Mouse (Mus musculus) retina, postnatal 1 day (tissue): Measurements from ENCODE around the gene Zfp1.

Experiments
- DNase-seq: peaks from one replicate; pipeline ENCODE4 v3.0.0-alpha.2; 2012

Zfp1 gene

GRCm38 (mm10) chr8:111678848-111679247, 35.6 kb downstream of the Zfp1 start:
- no peak for DNase-seq

DNA sequence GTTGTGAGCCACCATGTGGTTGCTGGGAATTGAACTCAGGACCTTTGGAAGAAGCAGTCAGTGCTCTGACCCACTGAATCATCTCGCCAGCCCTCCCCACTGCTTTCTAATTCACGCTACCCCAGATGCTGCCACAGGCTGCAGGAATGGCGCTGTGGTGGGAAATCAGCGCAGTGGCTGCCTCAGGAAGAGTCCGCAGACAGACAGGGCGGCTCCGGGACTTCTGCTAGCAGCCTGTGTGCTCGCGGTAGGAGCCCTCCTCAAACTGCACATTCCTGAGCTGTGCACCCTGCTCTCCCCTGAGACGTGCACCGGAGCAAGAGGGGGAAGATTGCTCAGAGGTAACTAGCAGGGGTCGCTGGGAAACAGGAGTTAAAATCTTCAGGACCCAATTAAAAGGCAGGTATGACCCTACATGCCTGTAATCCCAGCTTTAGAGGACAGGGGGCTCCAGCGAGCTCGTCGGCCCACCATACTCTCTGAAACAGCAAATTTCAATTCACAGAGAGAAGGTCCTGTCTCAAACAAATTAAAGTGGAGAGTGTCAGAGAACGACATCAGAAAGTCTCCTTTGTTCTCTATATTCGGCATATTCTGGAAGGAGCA, 37.3 kb downstream of the Zfp1 start:
- peak; percentile 53 for DNase-seq

DNA sequence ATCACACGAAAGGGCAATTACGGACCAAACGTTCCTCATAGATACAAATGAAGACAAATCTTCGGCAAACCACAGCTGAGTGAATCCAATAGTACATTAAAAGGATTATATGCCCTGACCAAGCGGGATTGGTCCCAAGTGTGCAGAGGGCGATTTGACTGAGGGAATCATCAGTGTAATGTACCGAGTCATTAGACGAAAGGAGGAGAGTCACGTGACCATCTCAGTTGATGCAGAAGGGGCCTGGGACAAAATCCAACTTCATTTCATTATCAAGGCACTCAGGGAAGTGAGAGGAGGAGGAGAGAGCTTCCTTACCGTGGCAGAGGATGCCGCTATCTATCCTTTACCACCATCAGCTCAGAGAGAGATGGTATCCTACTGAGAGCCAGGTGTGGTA, 38.0 kb downstream of the Zfp1 start:
- no peak for DNase-seq

DNA sequence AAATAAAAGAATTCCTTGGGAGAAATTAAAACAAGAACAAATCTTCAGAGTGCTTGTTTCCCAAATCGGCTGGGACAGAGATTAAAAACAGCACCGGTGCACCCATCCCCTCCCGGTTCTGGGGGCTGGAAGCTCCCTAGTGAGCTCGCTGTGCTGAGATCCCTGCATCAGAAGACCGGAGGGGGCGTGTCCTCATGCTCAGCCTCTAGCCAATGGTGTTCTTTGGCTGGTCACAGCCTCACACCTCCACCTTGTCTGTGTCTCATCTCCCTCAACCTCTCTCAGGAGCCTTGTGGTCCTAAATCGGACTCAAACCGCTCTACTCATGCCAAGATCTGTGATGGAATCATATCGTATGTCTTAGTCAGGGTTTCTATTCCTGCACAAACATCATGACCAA, 39.3 kb downstream of the Zfp1 start:
- DNase-seq: no peak

GRCm38 (mm10) chr8:111686881-111687280, 43.7 kb downstream of the Zfp1 start:
- no peak for DNase-seq

DNA sequence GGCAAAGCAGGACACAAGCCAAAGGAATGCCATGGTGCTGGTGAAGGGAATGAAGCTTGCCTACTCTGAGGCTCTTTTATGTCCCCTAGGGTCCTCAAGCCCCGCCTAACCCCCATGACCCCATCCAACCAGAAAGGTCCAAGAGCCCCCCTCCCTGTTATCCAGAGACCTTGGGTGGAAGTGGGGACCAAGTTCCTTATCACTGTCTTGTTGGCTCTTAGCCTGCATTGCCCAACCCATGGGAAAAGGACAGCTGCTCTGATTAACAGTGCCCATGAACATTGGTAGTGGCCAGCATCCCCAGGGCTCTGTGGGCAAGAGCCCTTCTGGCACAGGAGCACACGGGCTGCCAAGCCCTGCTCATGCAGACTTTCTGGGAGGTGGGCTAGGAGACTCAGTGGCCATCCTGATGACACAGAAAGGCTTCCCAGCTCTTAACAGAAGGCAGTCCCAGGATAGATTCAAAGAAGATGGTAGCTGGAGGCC, 47.8 kb downstream of the Zfp1 start, which contains the start of gene Ctrb1:
Gene Ctrb1 (minus strand): TSS at position 51 of the 486 bp plus-strand sequence.
- DNase-seq: no peak

GRCm38 (mm10) chr8:111693261-111693741, 50.1 kb downstream of the Zfp1 start:
- DNase-seq: no peak

GRCm38 (mm10) chr8:111695441-111695840, 52.2 kb downstream of the Zfp1 start:
- no peak for DNase-seq

GRCm38 (mm10) chr8:111697655-111698054, 54.5 kb downstream of the Zfp1 start:
- no peak for DNase-seq

DNA sequence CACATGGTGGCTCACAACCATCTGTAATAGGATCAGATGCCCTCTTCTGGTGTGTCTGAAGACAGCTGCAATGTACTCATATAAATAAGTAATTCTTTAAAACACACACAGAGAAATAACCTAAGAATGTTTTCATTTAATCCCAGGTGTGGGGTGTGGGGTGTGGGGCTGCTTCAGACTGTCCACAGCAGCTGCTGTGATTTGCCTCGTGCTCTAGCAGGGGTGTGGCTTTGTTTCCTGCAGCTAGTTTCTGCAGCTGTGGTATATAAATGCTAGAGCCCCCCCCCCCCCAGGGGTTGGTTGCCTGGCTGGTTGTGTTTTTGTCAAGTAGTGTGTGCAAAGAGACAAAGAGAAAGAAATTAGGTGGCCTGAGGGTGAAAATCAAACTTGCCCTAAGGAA, 55.8 kb downstream of the Zfp1 start:
- no peak for DNase-seq

DNA sequence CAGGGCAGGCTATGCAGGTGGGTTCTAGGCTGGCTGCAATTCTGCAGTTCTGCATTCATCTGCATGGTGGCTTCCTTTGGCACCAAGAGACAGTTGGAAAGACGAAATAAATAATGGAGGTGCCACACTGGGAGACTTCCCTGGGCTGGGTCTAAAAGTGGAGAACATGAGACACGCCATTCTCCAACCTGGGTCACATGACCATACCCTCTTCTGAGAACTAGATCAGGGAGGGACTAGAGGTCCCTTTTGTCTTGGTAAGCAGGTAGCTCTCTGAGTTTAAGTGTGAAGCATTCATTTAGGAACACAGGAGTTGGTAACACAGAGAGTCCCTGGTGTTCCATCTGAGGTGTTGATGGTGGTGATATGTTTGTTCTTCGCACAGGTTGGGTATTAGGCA, 57.0 kb downstream of the Zfp1 start:
- DNase-seq: no peak

DNA sequence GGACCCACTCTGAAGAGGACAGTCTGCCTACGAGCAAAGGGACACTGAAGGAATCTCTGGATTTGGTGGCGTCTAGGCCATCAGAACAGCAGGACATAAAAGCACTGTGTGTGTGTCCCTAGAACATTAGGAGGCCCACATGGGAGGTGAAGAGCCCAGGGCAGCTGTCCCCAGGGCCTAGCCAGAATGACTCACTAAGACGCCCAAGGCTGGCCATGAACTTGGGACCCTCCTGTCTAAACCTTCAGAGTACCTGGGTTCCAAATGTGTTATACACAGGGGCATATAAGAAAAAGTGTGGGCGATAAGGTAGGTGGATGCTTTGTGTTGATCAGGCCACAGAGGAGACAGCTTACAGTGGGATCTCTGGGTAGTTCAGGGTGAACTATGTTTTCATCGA, 57.5 kb downstream of the Zfp1 start:
- no peak for DNase-seq

DNA sequence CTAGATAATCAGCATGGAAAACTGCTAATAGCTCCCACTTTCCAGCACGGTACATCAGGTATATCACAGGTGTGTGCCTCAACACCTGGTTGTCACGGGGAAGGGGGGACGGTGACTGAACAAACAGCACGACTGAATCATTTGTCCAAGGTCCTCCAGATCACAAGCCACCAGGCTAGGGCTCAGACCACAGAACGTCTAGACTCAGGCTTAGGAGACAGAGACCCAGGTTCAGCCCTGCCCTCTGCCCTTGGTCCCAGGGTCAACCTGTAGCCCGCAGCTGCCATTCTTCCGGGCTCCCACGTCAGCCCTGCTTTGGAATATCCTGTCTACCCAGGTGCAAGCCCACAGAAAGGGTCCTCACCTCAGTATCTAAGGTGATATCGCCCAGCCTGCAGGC, 58.2 kb downstream of the Zfp1 start:
- DNase-seq: no peak

- DNase-seq: no peak
These were observed 61.4 kb downstream of the Zfp1 start for GRCm38 (mm10) chr8:111704585-111704984.

GRCm38 (mm10) chr8:111705222-111705621, 62.0 kb downstream of the Zfp1 start:
- DNase-seq: no peak

DNA sequence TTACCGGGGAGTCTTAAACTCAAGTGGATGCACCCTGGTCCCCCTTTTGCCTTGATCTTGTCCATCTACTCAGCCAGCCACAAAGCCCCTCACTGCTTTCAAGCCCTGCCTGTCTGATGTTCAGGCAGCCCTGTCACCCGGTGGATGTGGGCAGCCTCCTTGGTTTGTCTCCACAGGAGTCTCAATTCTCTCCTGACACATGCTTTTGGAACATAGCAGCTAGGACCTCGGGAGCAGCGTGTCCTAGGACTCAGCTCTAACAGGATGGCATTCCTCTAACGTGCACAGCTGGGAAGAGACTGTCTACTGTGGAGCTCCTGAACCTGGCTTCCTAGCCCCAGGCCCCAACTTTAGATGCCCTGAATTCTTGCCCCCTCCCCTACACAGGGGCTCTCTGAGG, 62.5 kb downstream of the Zfp1 start:
- DNase-seq: no peak

DNA sequence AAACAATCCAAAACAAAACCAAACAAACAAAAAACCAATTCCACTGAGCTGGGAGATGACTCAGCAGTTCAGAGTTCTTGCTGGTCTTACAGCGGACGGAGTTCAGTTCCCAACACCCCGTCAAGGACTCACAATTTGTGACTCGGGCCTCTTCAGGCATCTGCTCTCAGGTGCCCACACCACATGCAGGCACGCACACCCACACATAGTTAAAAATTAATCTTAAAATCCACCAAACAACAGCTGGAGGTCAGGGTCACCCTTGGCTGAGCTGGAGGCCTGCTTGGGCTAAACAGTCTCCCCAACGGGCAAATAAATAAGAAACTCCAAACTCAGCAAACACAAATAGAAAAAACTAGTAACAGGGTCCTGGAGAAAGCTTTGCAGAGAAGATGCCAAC, 65.1 kb downstream of the Zfp1 start:
- no peak for DNase-seq

- no peak for DNase-seq
These were observed 66.0 kb downstream of the Zfp1 start for GRCm38 (mm10) chr8:111709223-111709622.

DNA sequence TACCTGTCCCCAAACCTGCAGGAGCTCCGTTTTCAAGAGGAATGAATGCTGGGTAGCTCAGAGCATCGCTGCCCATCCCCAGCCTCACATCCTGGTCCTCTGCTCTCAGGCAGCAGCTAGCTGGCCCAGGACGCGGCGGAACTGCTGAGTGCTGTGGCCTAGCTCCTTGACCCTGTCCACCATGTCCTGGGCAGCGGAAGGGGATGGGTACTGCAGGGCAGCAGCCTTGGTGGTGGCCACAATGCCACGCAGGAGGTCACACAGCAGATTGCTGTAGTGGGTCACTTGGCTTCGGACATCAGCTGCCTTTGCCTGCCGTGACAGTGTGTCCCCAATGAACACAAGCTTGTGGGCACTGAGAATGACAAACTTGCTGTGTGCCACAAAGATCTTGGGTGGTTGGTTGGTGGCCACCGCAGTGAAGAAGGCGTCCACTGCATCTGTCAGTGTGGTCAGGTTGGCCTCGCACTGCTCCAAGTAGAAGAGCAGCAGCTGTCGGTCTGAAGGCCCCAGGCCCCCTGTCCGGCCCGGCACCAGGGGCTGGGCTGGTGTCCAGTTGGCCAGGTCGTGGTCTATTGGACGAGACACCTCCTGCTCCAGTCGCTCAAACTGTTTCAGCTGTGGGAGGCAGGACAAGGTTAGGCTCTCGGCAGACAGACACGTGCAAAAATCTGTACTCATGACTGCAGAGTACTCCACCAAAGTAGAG, 67.7 kb downstream of the Zfp1 start:
- no peak for DNase-seq

DNA sequence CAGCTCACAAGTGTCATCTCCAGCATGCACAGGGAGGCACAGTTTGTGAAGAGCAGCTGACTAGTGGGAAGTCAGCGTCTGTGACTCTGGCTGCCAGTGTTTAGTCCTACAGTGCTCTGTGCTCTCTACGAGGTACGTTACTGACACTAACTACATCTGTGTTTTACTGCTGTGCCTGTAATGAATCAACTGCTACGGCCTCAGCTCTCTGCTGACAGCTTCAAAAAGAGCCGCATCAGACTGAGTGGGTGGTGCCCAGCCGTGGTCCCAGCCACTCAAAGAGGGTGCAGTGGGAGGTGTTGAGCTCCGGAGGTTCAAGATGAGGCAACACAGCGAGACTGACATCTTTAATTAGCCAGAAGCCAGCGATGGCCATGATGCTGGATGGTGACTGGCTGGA, 68.9 kb downstream of the Zfp1 start:
- DNase-seq: no peak

- peak; percentile 74 for DNase-seq
These were observed 69.4 kb downstream of the Zfp1 start for GRCm38 (mm10) chr8:111712588-111712987.

DNA sequence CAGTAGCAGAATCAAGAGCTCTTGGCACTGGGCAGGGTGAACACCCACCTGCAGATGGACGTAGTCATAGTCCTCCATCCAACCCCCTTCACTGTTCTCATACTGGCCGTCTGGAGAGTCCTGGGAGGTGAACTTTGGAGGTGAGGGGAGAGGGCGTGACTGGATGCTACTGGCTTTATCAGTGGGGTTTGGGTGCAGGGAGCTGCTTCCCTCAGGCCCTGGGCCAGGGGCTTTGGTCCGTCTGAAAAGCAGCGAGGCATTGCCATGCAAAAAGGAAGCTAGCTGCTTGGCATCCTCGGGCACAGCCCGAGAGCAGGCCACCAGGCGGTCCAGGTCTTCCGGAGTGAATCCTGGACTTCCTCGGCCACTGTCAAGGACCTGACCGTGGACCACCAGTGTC, 70.1 kb downstream of the Zfp1 start:
- no peak for DNase-seq

DNA sequence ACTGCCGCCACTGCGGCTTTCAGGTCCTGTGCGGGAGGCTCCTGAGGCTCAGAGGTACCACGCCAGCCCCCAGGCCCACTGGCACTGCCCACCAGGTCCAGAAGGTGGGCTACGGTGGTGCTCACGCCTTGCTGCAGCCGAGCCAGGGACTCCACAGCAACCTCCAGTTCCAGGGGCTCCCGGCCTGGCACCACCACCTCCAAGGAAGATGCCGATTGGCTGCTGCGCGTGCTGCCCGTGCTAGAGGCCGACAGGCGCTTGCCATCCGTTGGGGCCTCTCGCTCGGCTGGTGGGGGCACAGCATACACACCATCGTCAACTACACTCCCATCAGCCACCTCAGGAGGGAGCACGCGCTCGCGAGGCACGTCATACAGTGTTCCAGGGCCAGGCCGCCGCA, 70.6 kb downstream of the Zfp1 start:
- DNase-seq: no peak

DNA sequence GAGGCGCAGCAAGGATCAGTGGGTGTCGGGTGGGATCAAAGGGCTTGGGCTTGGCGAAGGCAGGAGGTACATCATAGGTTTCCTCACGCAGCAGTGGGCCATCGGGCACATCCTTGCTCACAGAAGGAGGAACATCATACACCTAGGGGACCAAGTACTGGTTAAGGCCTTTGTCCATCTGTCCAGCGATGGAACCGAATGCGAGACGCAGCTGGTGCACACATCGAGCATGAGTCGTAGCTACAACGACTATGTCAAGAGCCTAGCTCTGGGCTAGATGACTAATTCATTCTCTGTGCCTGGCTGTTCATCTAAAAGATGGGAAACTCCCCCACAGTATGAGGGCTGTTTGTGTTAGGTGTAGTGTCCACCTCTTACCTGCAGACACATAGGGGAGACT, 71.1 kb downstream of the Zfp1 start:
- DNase-seq: no peak

DNA sequence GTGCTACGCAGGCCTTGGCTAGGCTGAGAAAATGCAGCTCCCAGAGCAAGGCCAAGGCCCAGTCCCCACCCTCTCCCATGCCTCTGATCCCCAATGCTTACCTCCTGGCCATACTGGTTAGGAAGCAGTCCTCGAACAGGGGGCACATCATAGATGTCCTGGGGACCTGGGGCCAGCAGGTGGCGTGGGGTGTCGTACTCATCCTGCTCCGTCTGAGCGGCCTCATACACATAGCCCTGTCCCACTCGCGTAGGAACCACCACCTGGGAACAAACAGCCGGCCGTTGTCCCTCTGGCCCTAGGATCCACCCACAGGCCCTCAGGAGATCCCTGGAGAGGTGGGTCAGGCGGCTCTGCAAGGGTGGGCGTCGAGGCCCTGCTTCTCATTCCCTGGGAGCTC, 72.3 kb downstream of the Zfp1 start:
- no peak for DNase-seq
